Mouse (Mus musculus) spleen, adult 2 months (tissue): Measurements from ENCODE around the gene Ifit1bl2.

Experiments used
- CTCF ChIP-seq: fragments of 200-500 bp; IDR thresholded peaks from 2 replicates; pipeline ENCODE4 v1.5.1; 2011; ENCODE audit warnings: mild to moderate bottlenecking, inconsistent platforms; ENCODE audit not compliant: insufficient read depth, insufficient read length, insufficient replicate concordance; ENCODE audit errors: extremely low read depth
- POLR2A ChIP-seq: fragments of 200-500 bp; IDR thresholded peaks from 2 replicates; pipeline ENCODE4 v1.6.1; 2011; ENCODE audit warnings: low read depth, low read length, inconsistent platforms

- no peak for TF ChIP-seq POLR2A
- no peak for TF ChIP-seq CTCF
These were observed 14.8 kb upstream of the Ifit1bl2 start for GRCm38 (mm10) chr19:34655227-34655805.
